ENCODE assay signal across 17 mouse cellular contexts in genomic region chr13:72282764-72283163, GRCm38 (mm10).
"Had no signal": no experiment of that assay in that cellular context is flagged by ENCODE, and none has a peak within 500 bp of the region (broad histone marks: within the 10 kb centered on the region; RNA-seq: fewer than 3 reads in every experiment).

No protein-coding gene starts in this region.

- H3K4me1 ChIP-seq: lung, embryonic 15.5 days; megakaryocyte, embryonic 14.5 days; midbrain, embryonic 15.5 days; stomach, embryonic 15.5 days had no signal

- H3K27me3 ChIP-seq: lung, embryonic 15.5 days; megakaryocyte, embryonic 14.5 days; neural tube, embryonic 12.5 days; stomach, embryonic 15.5 days had no signal

- DNase-seq: liver, postnatal 0 days; lung, adult 2 months; lung, postnatal 14 days; lung, postnatal 36 days; right cerebral cortex, postnatal 14 days; thymus, adult 18-20 months; thymus, postnatal 14 days; thymus, postnatal 36 days had no signal

- H3K27ac ChIP-seq: lung, embryonic 15.5 days; macrophage; midbrain, embryonic 13.5 days; midbrain, embryonic 15.5 days; neural tube, embryonic 12.5 days; stomach, embryonic 15.5 days had no signal

- H3K36me3 ChIP-seq: lung, embryonic 15.5 days; midbrain, embryonic 13.5 days; midbrain, embryonic 15.5 days; neural tube, embryonic 12.5 days; stomach, embryonic 15.5 days had no signal

- ATAC-seq: liver, postnatal 0 days; lung, postnatal 0 days; midbrain, embryonic 13.5 days; midbrain, embryonic 15.5 days had no signal

- H3K4me2 ChIP-seq: lung, embryonic 15.5 days; midbrain, embryonic 11.5 days; midbrain, embryonic 13.5 days; midbrain, embryonic 15.5 days; neural tube, embryonic 12.5 days; stomach, embryonic 15.5 days had no signal

- H3K9ac ChIP-seq: liver, postnatal 0 days; lung, embryonic 15.5 days; midbrain, embryonic 13.5 days; midbrain, embryonic 15.5 days; neural tube, embryonic 12.5 days; stomach, embryonic 15.5 days had no signal

- H3K9me3 ChIP-seq: lung, embryonic 15.5 days; neural tube, embryonic 12.5 days; stomach, embryonic 15.5 days had no signal

- H3K4me3 ChIP-seq: lung, embryonic 15.5 days; megakaryocyte, embryonic 14.5 days; midbrain, embryonic 13.5 days; midbrain, embryonic 15.5 days; neural tube, embryonic 12.5 days; stomach, embryonic 15.5 days had no signal
